Mouse (Mus musculus): ENCODE measurements at regions not wholly inside any gene's neighbourhood (a gene's known extent, or its start where the extent isn't known, plus 50 kb on each side); places are given as distances from the start of the nearest gene placed in this dataset.

GRCm38 (mm10) chr3:21992203-21992602 is 84.2 kb upstream of the Tbl1xr1 start:
- H3K4me3 ChIP-seq (ENCODE audit: low read length) = no peak overlapping the region
- WGBS = 91% methylated on average over 5 of the region's 5 CpGs
- no peaks in the 10 kb centered on the region for H3K9me3 ChIP-seq (ENCODE audit: control insufficient read depth, low read length)
- no peaks in the 10 kb centered on the region for H3K36me3 ChIP-seq (ENCODE audit: control insufficient read depth, insufficient read depth, low read length)
- no peak overlapping the region for H3K4me2 ChIP-seq (ENCODE audit: low read length)
- ATAC-seq = no peak
- no peaks in the 10 kb centered on the region for H3K4me1 ChIP-seq (ENCODE audit: control insufficient read depth, insufficient read depth, low read depth, low read length)
- no peaks in the 10 kb centered on the region for H3K27me3 ChIP-seq (replicated peaks; ENCODE audit: control insufficient read depth, insufficient read depth, low read length)
- H3K9ac ChIP-seq (ENCODE audit: low read depth, low read length) = no peak overlapping the region
- no peak overlapping the region for H3K27ac ChIP-seq (ENCODE audit: low read depth, low read length)

- H3K4me3 ChIP-seq (ENCODE audit: low read length) = no peak overlapping the region
- no peaks in the 10 kb centered on the region for H3K9me3 ChIP-seq (ENCODE audit: control insufficient read depth, low read length)
- H3K4me1 ChIP-seq (ENCODE audit: control insufficient read depth, insufficient read depth, low read depth, low read length) = no peaks in the 10 kb centered on the region
- no peak for ATAC-seq
- H3K27ac ChIP-seq (ENCODE audit: low read depth, low read length) = no peak overlapping the region
- H3K9ac ChIP-seq (ENCODE audit: low read depth, low read length) = no peak overlapping the region
- no peaks in the 10 kb centered on the region for H3K36me3 ChIP-seq (ENCODE audit: control insufficient read depth, insufficient read depth, low read length)
- H3K27me3 ChIP-seq (replicated peaks; ENCODE audit: control insufficient read depth, insufficient read depth, low read length) = no peaks in the 10 kb centered on the region
- H3K4me2 ChIP-seq (ENCODE audit: low read length) = no peak overlapping the region
- 93% methylated on average over 2 of the region's 2 CpGs for whole genome bisulfite sequencing
Measured at GRCm38 (mm10) chr3:21993961-21994360, 82.5 kb upstream of the Tbl1xr1 start.

GRCm38 (mm10) chr3:21995566-21996391 is 80.7 kb upstream of the Tbl1xr1 start:
- Histone ChIP-seq H3K4me1 (ENCODE audit: control insufficient read depth, insufficient read depth, low read depth, low read length) (no peaks in the 10 kb centered on the region), H3K4me2 (ENCODE audit: low read length) (no peak overlapping the region), H3K36me3 (ENCODE audit: control insufficient read depth, insufficient read depth, low read length) (no peaks in the 10 kb centered on the region), H3K9ac (ENCODE audit: low read depth, low read length) (no peak overlapping the region), H3K27ac (ENCODE audit: low read depth, low read length) (no peak overlapping the region), H3K9me3 (ENCODE audit: control insufficient read depth, low read length) (no peaks in the 10 kb centered on the region; the same call in 1 of the 2 replicates), H3K4me3 (ENCODE audit: low read length) (no peak overlapping the region), H3K27me3 (replicated peaks; ENCODE audit: control insufficient read depth, insufficient read depth, low read length) (no peaks in the 10 kb centered on the region)
- ATAC-seq = no peak
- WGBS = 78% methylated on average over 8 of the region's 8 CpGs

- no peak overlapping the region for H3K9ac ChIP-seq (ENCODE audit: low read depth, low read length)
- 76% methylated on average over 3 of the region's 3 CpGs for WGBS
- H3K4me3 ChIP-seq (ENCODE audit: low read length) = no peak overlapping the region
- no peak overlapping the region for H3K4me2 ChIP-seq (ENCODE audit: low read length)
- H3K27me3 ChIP-seq (replicated peaks; ENCODE audit: control insufficient read depth, insufficient read depth, low read length) = no peaks in the 10 kb centered on the region
- no peaks in the 10 kb centered on the region for H3K36me3 ChIP-seq (ENCODE audit: control insufficient read depth, insufficient read depth, low read length)
- H3K9me3 ChIP-seq (ENCODE audit: control insufficient read depth, low read length) = no peaks in the 10 kb centered on the region; the same call in 1 of the 2 replicates
- H3K4me1 ChIP-seq (ENCODE audit: control insufficient read depth, insufficient read depth, low read depth, low read length) = no peaks in the 10 kb centered on the region
- ATAC-seq = no peak
- no peak overlapping the region for H3K27ac ChIP-seq (ENCODE audit: low read depth, low read length)
Measured at GRCm38 (mm10) chr3:21997387-21997786, 79.1 kb upstream of the Tbl1xr1 start.

- no peaks in the 10 kb centered on the region for H3K4me1 ChIP-seq (ENCODE audit: control insufficient read depth, insufficient read depth, low read depth, low read length)
- no peak overlapping the region for H3K4me2 ChIP-seq (ENCODE audit: low read length)
- no peak overlapping the region for H3K9ac ChIP-seq (ENCODE audit: low read depth, low read length)
- no peaks in the 10 kb centered on the region for H3K9me3 ChIP-seq (ENCODE audit: control insufficient read depth, low read length)
- H3K36me3 ChIP-seq (ENCODE audit: control insufficient read depth, insufficient read depth, low read length) = no peaks in the 10 kb centered on the region
- no peak overlapping the region for H3K4me3 ChIP-seq (ENCODE audit: low read length)
- 73% methylated on average over 9 of the region's 9 CpGs for WGBS
- no peak overlapping the region for H3K27ac ChIP-seq (ENCODE audit: low read depth, low read length)
- ATAC-seq = no peak
- H3K27me3 ChIP-seq (replicated peaks; ENCODE audit: control insufficient read depth, insufficient read depth, low read length) = no peaks in the 10 kb centered on the region
Measured at GRCm38 (mm10) chr3:22005456-22005855, 71.0 kb upstream of the Tbl1xr1 start.

GRCm38 (mm10) chr3:22006113-22006512 is 70.3 kb upstream of the Tbl1xr1 start:
- Histone ChIP-seq H3K4me1 (ENCODE audit: control insufficient read depth, insufficient read depth, low read depth, low read length) (no peaks in the 10 kb centered on the region), H3K4me3 (ENCODE audit: low read length) (no peak overlapping the region), H3K9me3 (ENCODE audit: control insufficient read depth, low read length) (no peaks in the 10 kb centered on the region), H3K27ac (ENCODE audit: low read depth, low read length) (no peak overlapping the region), H3K4me2 (ENCODE audit: low read length) (no peak overlapping the region), H3K9ac (ENCODE audit: low read depth, low read length) (no peak overlapping the region), H3K27me3 (replicated peaks; ENCODE audit: control insufficient read depth, insufficient read depth, low read length) (no peaks in the 10 kb centered on the region), H3K36me3 (ENCODE audit: control insufficient read depth, insufficient read depth, low read length) (no peaks in the 10 kb centered on the region)
- ATAC-seq = no peak
- 53% methylated on average over 1 of the region's 1 CpGs for WGBS

- no peak overlapping the region for H3K4me2 ChIP-seq (ENCODE audit: low read length)
- H3K27ac ChIP-seq (ENCODE audit: low read depth, low read length) = no peak overlapping the region
- H3K27me3 ChIP-seq (replicated peaks; ENCODE audit: control insufficient read depth, insufficient read depth, low read length) = no peaks in the 10 kb centered on the region
- no peaks in the 10 kb centered on the region for H3K36me3 ChIP-seq (ENCODE audit: control insufficient read depth, insufficient read depth, low read length)
- ATAC-seq = no peak
- no peaks in the 10 kb centered on the region for H3K4me1 ChIP-seq (ENCODE audit: control insufficient read depth, insufficient read depth, low read depth, low read length)
- no peaks in the 10 kb centered on the region for H3K9me3 ChIP-seq (ENCODE audit: control insufficient read depth, low read length)
- H3K4me3 ChIP-seq (ENCODE audit: low read length) = no peak overlapping the region
- H3K9ac ChIP-seq (ENCODE audit: low read depth, low read length) = no peak overlapping the region
- WGBS = 93% methylated on average over 2 of the region's 2 CpGs
Measured at GRCm38 (mm10) chr3:22006651-22007050, 69.8 kb upstream of the Tbl1xr1 start.

- Histone ChIP-seq H3K36me3 (ENCODE audit: control insufficient read depth, insufficient read depth, low read length) (no peaks in the 10 kb centered on the region), H3K9ac (ENCODE audit: low read depth, low read length) (no peak overlapping the region), H3K4me3 (ENCODE audit: low read length) (no peak overlapping the region), H3K4me1 (ENCODE audit: control insufficient read depth, insufficient read depth, low read depth, low read length) (no peaks in the 10 kb centered on the region), H3K27me3 (replicated peaks; ENCODE audit: control insufficient read depth, insufficient read depth, low read length) (no peaks in the 10 kb centered on the region), H3K4me2 (ENCODE audit: low read length) (no peak overlapping the region), H3K27ac (ENCODE audit: low read depth, low read length) (no peak overlapping the region), H3K9me3 (ENCODE audit: control insufficient read depth, low read length) (no peaks in the 10 kb centered on the region)
- 91% methylated on average over 5 of the region's 5 CpGs for WGBS
- no peak for ATAC-seq
Measured at GRCm38 (mm10) chr3:22007736-22008135, 68.7 kb upstream of the Tbl1xr1 start.

- Histone ChIP-seq H3K4me3 (ENCODE audit: low read length) (no peak overlapping the region), H3K9ac (ENCODE audit: low read depth, low read length) (no peak overlapping the region), H3K27me3 (replicated peaks; ENCODE audit: control insufficient read depth, insufficient read depth, low read length) (no peaks in the 10 kb centered on the region), H3K36me3 (ENCODE audit: control insufficient read depth, insufficient read depth, low read length) (no peaks in the 10 kb centered on the region), H3K4me2 (ENCODE audit: low read length) (no peak overlapping the region), H3K4me1 (ENCODE audit: control insufficient read depth, insufficient read depth, low read depth, low read length) (no peaks in the 10 kb centered on the region), H3K27ac (ENCODE audit: low read depth, low read length) (no peak overlapping the region), H3K9me3 (ENCODE audit: control insufficient read depth, low read length) (no peaks in the 10 kb centered on the region)
- 94% methylated on average over 5 of the region's 5 CpGs for WGBS
- ATAC-seq = no peak
Measured at GRCm38 (mm10) chr3:22008432-22008831, 68.0 kb upstream of the Tbl1xr1 start.
